Mouse (Mus musculus): ENCODE measurements around the gene Usp49. TPM values are rescaled to one million over a fixed set of nuclear protein-coding genes. Genes with fewer than 3 reads are reported as not detected.
"Not testable (repeated sequence)": the region's sequence is repeated elsewhere in the genome, so short reads cannot be mapped to it uniquely, and the experiment has no call there.

The Usp49 gene
- total RNA-seq, 4 experiments from 2014 or later: 2.0 to 3.4 (median 3.2) TPM

GRCm38 (mm10) chr17:47609182-47609581, 21.3 kb upstream of the Usp49 start:
- no peak for DNase-seq (ENCODE audit: low spot score in 2 of 2)

GRCm38 (mm10) chr17:47610849-47611660, 19.4 kb upstream of the Usp49 start, which contains the start of the genes Bysl, Med20 and Gm20517:
TSS of gene Bysl (minus strand) at chr17:47611492.
TSS of gene Med20 (plus strand) at chr17:47611582.
TSS of gene Gm20517 (plus strand) at chr17:47611589.
- DNase-seq (ENCODE audit: low spot score in 2 of 2): peak; percentile 90

GRCm38 (mm10) chr17:47611661-47611982, 18.9 kb upstream of the Usp49 start:
- no peak for DNase-seq (ENCODE audit: low spot score in 2 of 2)

- DNase-seq (ENCODE audit: low spot score in 2 of 2): no peak
These were observed 16.5 kb upstream of the Usp49 start for GRCm38 (mm10) chr17:47614018-47614417.

GRCm38 (mm10) chr17:47616119-47616518, 14.4 kb upstream of the Usp49 start:
- no peak for DNase-seq (ENCODE audit: low spot score in 2 of 2)

GRCm38 (mm10) chr17:47616652-47617051, 13.8 kb upstream of the Usp49 start:
- DNase-seq (ENCODE audit: low spot score in 2 of 2): no peak

GRCm38 (mm10) chr17:47617605-47618307, 12.7 kb upstream of the Usp49 start:
- no peak for DNase-seq (ENCODE audit: low spot score in 2 of 2)

- no peak for DNase-seq (ENCODE audit: low spot score in 2 of 2)
These were observed 11.8 kb upstream of the Usp49 start for GRCm38 (mm10) chr17:47618556-47619311.

GRCm38 (mm10) chr17:47622912-47623554, 7.5 kb upstream of the Usp49 start:
- no peak for DNase-seq (ENCODE audit: low spot score in 2 of 2)

GRCm38 (mm10) chr17:47624572-47624971, 5.9 kb upstream of the Usp49 start:
- DNase-seq (ENCODE audit: low spot score in 2 of 2): not testable (repeated sequence)

- DNase-seq (ENCODE audit: low spot score in 2 of 2): peak in 1 of 2 experiments; percentile 23
These were observed 5.4 kb upstream of the Usp49 start for GRCm38 (mm10) chr17:47625088-47625487.

GRCm38 (mm10) chr17:47626031-47626430, 4.5 kb upstream of the Usp49 start:
- no peak for DNase-seq (ENCODE audit: low spot score in 2 of 2)

- no peak for DNase-seq (ENCODE audit: low spot score in 2 of 2)
These were observed 2.7 kb upstream of the Usp49 start for GRCm38 (mm10) chr17:47627791-47628190.

- peak; percentile 91 to 92 for DNase-seq (ENCODE audit: low spot score in 2 of 2)
These were observed 1.4 kb upstream of the Usp49 start for GRCm38 (mm10) chr17:47628851-47629676.

GRCm38 (mm10) chr17:47629717-47630677, 493 bp upstream of the Usp49 start:
- peak; percentile 39 to 45 for DNase-seq (ENCODE audit: low spot score in 2 of 2)

- no peak for DNase-seq (ENCODE audit: low spot score in 2 of 2)
These were observed 1.8 kb downstream of the Usp49 start for GRCm38 (mm10) chr17:47632181-47632840.

- no peak for DNase-seq (ENCODE audit: low spot score in 2 of 2)
These were observed 3.7 kb downstream of the Usp49 start for GRCm38 (mm10) chr17:47633999-47634770.

GRCm38 (mm10) chr17:47642992-47643391, 12.5 kb downstream of the Usp49 start:
- no peak for DNase-seq (ENCODE audit: low spot score in 2 of 2)
